Mouse (Mus musculus) olfactory bulb, adult 2 months (tissue): ENCODE measurements at regions not wholly inside any gene's neighbourhood (a gene's known extent, or its start where the extent isn't known, plus 50 kb on each side); places are given as distances from the start of the nearest gene placed in this dataset.

ENCODE experiments used
- H3K27ac ChIP-seq: fragments of 200-500 bp; 2 replicates; pipeline ENCODE4 v1.5.1; 2012; ENCODE audit warnings: low read depth, low read length; ENCODE audit not compliant: insufficient read depth
- H3K4me1 ChIP-seq: fragments of 200-500 bp; 2 replicates; pipeline ENCODE4 v1.6.1; 2012; ENCODE audit warnings: low read length; ENCODE audit not compliant: control insufficient read depth, insufficient read depth
- H3K4me3 ChIP-seq: fragments of 200-500 bp; 2 replicates; pipeline ENCODE4 v1.5.1; 2012; ENCODE audit warnings: mild to moderate bottlenecking, low read depth, low read length, moderate library complexity; ENCODE audit not compliant: insufficient read depth
- CTCF ChIP-seq: fragments of 200-500 bp; IDR thresholded peaks from 2 replicates; pipeline ENCODE4 v1.5.1; 2012; ENCODE audit warnings: low read depth, mild to moderate bottlenecking, low read length, moderate library complexity; ENCODE audit not compliant: insufficient read depth
- POLR2A ChIP-seq: fragments of 200-500 bp; IDR thresholded peaks from 2 replicates; pipeline ENCODE4 v1.6.1; 2012; ENCODE audit warnings: mild to moderate bottlenecking, low read depth, low read length, moderate library complexity; ENCODE audit not compliant: insufficient read depth
- WGBS: fragments of 180-500 bp; shearing (Covaris S2); methylation state at CpG from one replicate; pipeline ENCODE4 v1.1.7; 2018; 5-methylcytosine and 5-hydroxymethylcytosine counted together

DNA sequence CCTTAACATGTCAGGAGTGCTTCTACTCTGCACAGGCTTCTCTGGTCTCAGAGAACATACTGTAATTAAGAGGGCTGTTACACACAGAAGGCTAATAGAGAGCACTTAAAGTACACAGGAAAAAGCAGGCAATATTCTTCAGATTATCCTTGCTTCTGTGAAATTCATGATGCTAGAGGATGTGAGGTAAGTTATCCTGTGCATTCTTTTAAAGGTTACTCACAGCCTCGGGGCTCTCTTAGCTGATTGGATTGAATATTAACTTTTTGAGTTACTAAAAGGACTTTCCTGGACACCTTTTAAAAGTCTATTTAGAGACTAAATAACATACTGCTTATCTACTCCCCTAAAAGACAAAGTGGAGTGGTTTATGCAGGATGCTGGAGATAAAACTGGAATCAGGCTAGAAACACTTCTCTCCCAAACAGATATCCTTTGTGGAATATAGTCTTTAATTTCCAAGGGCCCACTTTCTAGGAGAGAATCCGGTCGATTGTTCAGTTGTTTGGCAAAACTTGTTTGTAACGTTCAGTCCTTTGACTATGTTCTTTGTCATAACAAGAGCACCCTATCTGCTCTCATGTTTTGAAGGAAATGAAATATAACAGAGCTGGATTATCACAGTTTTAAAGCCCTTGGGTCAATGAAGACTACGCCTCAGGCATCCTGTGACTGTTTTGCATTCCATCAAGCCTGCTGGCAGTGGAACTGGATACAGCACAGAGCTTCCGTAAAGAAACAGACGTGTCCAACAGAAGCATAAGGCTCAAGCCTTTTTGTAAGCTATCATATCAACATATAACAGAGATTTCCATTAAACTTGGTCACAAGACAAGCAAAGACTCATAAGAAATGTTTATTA lies 537.5 kb upstream of the Map3k7 start:
- no peak overlapping the region for H3K4me3 ChIP-seq
- H3K27ac ChIP-seq: no peak overlapping the region
- H3K4me1 ChIP-seq: no peaks in the 10 kb centered on the region
- 83% methylated on average over 7 of the region's 7 CpGs for WGBS
- TF ChIP-seq POLR2A (no peak), CTCF (no peak)

DNA sequence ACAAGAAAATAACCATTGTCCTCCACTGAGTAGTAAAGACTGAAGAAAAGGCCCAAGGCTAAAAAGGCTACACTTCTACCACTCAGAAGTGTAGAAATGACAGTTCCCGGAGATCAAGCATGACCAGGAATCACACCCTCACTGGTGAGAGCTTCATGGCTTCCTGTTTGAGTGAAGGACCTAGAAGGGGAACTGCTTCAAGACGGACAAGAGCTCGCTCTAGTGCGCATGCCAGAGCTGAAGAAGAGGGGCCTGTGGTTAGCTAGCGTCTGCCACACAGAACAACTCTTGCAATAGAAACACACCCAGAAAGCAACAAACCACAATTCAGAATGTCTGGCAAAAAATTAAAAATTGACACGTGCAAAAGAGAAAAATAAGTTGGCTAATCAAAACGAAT lies 530.0 kb upstream of the Map3k7 start:
- WGBS: 87% methylated on average over 7 of the region's 7 CpGs
- Histone ChIP-seq H3K27ac (no peak overlapping the region), H3K4me3 (no peak overlapping the region), H3K4me1 (no peaks in the 10 kb centered on the region)
- no peak for TF ChIP-seq POLR2A
- no peak for TF ChIP-seq CTCF

DNA sequence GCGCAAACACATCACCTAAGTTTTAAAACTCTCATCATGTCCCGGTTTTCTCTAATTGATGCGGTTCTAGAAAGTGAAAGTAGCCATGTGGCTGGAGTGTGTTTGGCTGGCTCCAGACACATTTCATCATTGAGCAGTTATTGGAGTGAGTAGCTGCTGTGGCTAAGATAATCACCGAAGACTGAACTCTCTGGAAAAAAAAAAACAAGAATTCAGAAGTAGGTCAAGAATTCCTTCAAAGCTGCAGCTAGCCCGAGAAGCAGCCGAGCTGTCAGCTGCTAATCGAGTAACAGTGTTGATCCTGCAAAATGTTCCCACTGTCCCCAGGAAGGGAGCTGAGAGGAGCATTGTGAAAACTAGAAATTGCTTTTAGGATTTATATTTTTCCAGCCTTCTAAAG lies 509.0 kb upstream of the Map3k7 start:
- no peak overlapping the region for H3K27ac ChIP-seq
- WGBS: 51% methylated on average over 7 of the region's 7 CpGs
- H3K4me3 ChIP-seq: no peak overlapping the region
- H3K4me1 ChIP-seq: no peaks in the 10 kb centered on the region
- TF ChIP-seq CTCF (no peak), POLR2A (no peak)

DNA sequence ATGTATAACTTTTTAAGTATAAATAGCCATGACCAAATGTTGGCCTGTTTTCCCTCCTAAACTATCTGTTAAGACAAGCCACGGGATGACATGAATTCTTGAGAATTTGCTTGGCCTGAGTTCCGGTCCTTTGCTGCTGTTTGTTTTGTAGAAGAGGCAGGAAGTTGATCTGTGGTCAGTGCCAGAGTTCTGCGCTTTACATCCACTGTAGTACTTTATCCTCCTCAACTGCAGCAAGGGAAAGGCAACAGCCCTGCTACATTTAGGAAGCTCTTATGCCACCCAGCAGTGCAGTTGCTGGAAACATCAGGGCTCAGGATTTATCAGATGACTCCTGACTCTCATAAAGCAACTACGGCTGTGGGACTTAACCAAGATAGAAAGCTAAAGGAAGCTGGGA lies 508.4 kb upstream of the Map3k7 start:
- no peak for TF ChIP-seq CTCF
- no peak for TF ChIP-seq POLR2A
- no peaks in the 10 kb centered on the region for H3K4me1 ChIP-seq
- no peak overlapping the region for H3K27ac ChIP-seq
- H3K4me3 ChIP-seq: no peak overlapping the region
- WGBS: 88% methylated on average over 4 of the region's 4 CpGs

DNA sequence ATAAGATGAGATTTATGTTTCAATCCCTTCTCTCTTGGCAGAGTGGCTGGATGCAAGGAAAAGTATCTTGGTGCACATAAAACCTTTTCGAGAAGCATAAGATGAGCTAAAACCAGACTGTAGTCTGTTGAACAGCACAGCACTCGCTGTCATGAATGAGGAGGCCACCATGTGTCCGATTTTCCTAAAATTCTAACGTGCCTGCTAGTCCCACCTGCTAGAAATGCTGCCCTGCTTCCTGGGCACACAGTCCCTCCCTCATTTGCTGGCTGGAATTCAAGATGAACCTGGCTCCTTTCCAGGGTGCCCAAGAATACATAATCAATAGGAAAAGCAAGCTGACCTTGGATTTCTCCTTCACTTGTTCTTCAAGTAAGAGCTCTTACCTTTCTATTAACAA lies 501.4 kb upstream of the Map3k7 start:
- Histone ChIP-seq H3K27ac (no peak overlapping the region), H3K4me3 (no peak overlapping the region), H3K4me1 (no peaks in the 10 kb centered on the region)
- WGBS: 63% methylated on average over 4 of the region's 4 CpGs
- TF ChIP-seq CTCF: no peak
- no peak for TF ChIP-seq POLR2A

DNA sequence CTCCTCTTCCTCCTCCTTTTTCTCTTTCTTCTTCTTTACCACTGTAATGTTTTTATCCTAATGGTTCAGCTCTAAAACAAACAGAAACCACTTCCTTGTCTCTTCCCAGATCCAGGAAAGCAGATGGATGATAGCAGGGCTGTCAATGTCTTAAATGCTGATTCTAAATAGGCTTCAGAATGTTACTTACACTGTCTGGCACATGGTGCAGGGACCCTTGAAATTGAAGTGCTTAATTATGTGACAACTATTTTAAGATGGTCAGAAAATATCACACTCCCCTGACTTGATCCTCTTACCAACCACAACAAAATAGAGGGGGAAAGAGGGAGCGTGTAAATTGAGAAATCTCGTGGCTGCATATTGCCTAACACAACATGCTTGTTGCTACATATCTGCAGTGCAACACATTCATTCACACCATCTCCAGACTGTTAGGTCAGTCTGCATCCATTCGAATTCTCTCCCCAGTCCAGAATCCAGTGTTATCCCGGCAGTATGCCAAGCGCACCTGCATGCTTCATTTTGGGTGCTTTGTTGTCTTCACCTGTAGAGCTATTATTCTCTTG lies 500.7 kb upstream of the Map3k7 start:
- WGBS: 91% methylated on average over 5 of the region's 5 CpGs
- H3K4me1 ChIP-seq: no peaks in the 10 kb centered on the region
- H3K4me3 ChIP-seq: no peak overlapping the region
- TF ChIP-seq POLR2A: no peak
- TF ChIP-seq CTCF: no peak
- H3K27ac ChIP-seq: no peak overlapping the region

DNA sequence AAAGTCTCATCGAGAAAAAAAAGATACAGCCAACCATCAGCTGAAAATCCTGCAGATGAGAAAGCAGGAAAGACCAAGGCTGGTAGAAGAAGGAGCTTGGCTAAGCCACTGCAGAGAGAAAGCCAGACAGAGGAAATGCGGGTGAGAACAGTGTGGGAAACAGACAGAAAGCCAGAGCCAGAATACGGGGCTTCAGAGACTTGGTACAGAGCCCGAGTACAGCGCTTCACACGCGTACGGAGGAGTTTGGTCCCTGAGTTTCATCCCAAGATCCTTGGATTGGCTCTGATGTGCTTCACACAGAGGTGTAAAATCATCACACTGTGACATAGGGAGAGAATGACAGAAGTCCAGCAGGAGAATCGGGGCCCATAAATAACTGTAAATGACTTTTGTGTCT lies 495.6 kb upstream of the Map3k7 start:
- TF ChIP-seq POLR2A (no peak), CTCF (no peak)
- H3K4me1 ChIP-seq: no peaks in the 10 kb centered on the region
- WGBS: 55% methylated on average over 9 of the region's 9 CpGs
- no peak overlapping the region for H3K27ac ChIP-seq
- no peak overlapping the region for H3K4me3 ChIP-seq

DNA sequence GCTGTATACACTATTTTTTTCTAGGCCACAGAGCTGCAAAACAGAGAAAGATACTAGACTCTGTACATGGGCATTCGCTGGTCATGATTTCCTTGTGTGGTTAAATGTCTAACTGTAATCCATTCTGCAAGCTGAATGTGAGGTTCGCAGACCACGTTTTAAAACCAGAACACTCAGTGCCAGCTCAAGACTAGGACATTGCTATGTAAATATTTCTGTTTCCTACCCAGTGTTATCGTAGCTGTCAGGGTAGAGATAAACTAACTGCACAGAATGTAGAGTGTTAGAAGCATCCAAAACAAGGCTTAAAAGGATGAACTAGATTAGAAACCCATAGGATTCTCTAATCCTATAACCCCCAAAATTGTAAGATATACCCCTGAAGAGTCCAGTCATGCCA lies 494.1 kb upstream of the Map3k7 start:
- TF ChIP-seq POLR2A (no peak), CTCF (no peak)
- 78% methylated on average over 4 of the region's 4 CpGs for WGBS
- Histone ChIP-seq H3K27ac (no peak overlapping the region), H3K4me1 (no peaks in the 10 kb centered on the region), H3K4me3 (no peak overlapping the region)

DNA sequence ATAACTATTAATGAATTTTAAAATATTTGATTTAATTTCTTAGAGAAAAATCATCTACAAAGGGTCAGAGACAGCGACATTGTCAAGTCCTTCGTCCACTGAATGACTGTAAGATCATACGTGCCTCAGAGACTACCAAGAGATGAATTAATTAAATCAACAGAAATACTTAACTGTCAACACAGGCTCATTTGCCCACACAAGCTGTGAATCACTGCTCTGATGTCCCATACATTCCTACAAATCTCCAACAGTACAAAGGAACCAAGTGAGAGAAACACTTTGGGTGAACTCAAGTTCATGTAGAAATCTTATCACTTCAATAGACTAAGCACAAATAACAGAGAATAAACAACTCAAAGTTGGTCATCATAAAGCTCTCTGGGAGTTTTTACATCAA lies 471.4 kb upstream of the Map3k7 start:
- Histone ChIP-seq H3K4me3 (no peak overlapping the region), H3K27ac (no peak overlapping the region), H3K4me1 (no peaks in the 10 kb centered on the region)
- no peak for TF ChIP-seq CTCF
- no peak for TF ChIP-seq POLR2A
- 83% methylated on average over 3 of the region's 3 CpGs for WGBS
